Mouse (Mus musculus) neural tube, embryonic 13.5 days (tissue): Measurements from ENCODE around the gene Wdtc1. TPM values are rescaled to one million over a fixed set of nuclear protein-coding genes. Genes with fewer than 3 reads are reported as not detected.
A peak's percentile ranks its signal among the peaks of the same experiment; 100 is the strongest.

Experiments
- ATAC-seq: fragments of 200-750 bp; cut with Nextera tagmentation; 2 replicates; pipeline ENCODE4 v1.8.0; 2017; ENCODE audit warnings: low read depth, mild to moderate bottlenecking, moderate TSS enrichment, moderate library complexity
- H3K27ac ChIP-seq: fragments of 300-500 bp; sonication (generic); replicated peaks from 2 replicates; pipeline ENCODE4 v1.5.1; 2015; ENCODE audit warnings: moderate library complexity, mild to moderate bottlenecking, inconsistent platforms
- H3K27me3 ChIP-seq: fragments of 300-500 bp; sonication (generic); 2 replicates; pipeline ENCODE4 v1.6.1; 2015; ENCODE audit warnings: mild to moderate bottlenecking, inconsistent platforms
- H3K36me3 ChIP-seq: fragments of 300-500 bp; sonication (generic); 2 replicates; pipeline ENCODE4 v1.6.1; 2015; ENCODE audit warnings: mild to moderate bottlenecking, inconsistent platforms
- H3K4me1 ChIP-seq: fragments of 300-500 bp; sonication (generic); replicated peaks from 2 replicates; pipeline ENCODE4 v1.6.1; 2015; ENCODE audit warnings: inconsistent platforms
- H3K4me2 ChIP-seq: fragments of 300-500 bp; sonication (generic); 2 replicates; pipeline ENCODE4 v1.6.1; 2015; ENCODE audit warnings: inconsistent platforms, mild to moderate bottlenecking, moderate library complexity
- H3K4me3 ChIP-seq: fragments of 300-500 bp; sonication (generic); 2 replicates; pipeline ENCODE4 v1.5.1; 2015; ENCODE audit warnings: mild to moderate bottlenecking, inconsistent platforms
- H3K9ac ChIP-seq: fragments of 300-500 bp; sonication (generic); 2 replicates; pipeline ENCODE4 v1.6.1; 2015; ENCODE audit warnings: moderate library complexity, mild to moderate bottlenecking, inconsistent platforms
- H3K9me3 ChIP-seq: fragments of 300-500 bp; sonication (generic); 2 replicates; pipeline ENCODE4 v1.6.1; 2016; ENCODE audit warnings: inconsistent platforms
- WGBS: fragments of 180-500 bp; shearing (Covaris S2); methylation state at CpG from one replicate; pipeline ENCODE4 v1.1.7; 2015; 5-methylcytosine and 5-hydroxymethylcytosine counted together
- polyA plus RNA-seq: library from polyadenylated mRNA; unstranded; fragments of >200 nt; fragmentation: Nextera tagmentation; extraction: Ambion mirVana; gene quantifications from 2 replicates; pipeline ENCODE4 v1.2.1, GENCODE M21; 2015

The Wdtc1 gene
- polyA plus RNA-seq, 1 experiment from 2014 or later, result 21.9 TPM

- H3K27me3 ChIP-seq, result no peaks in the 10 kb centered on the region
- H3K9ac ChIP-seq, result no peak overlapping the region
- peaks cover 7% of the 10 kb centered on the region for H3K4me1 ChIP-seq
- WGBS, result 83% methylated on average over 7 of the region's 7 CpGs
- H3K36me3 ChIP-seq, result peaks cover 49% of the 10 kb centered on the region
- H3K9me3 ChIP-seq, result no peaks in the 10 kb centered on the region
- ATAC-seq, result no peak
- no peak overlapping the region for H3K4me3 ChIP-seq
- no peak overlapping the region for H3K4me2 ChIP-seq
- no peak overlapping the region for H3K27ac ChIP-seq
Measured at GRCm38 (mm10) chr4:133305825-133306224, 47.5 kb downstream of the Wdtc1 start.

GRCm38 (mm10) chr4:133304770-133305169 lies 48.5 kb downstream of the Wdtc1 start:
- 94% methylated on average over 7 of the region's 7 CpGs for WGBS
- H3K36me3 ChIP-seq, result peaks cover 59% of the 10 kb centered on the region
- H3K4me3 ChIP-seq, result no peak overlapping the region
- no peak overlapping the region for H3K4me2 ChIP-seq
- ATAC-seq, result no peak
- no peak overlapping the region for H3K27ac ChIP-seq
- H3K9ac ChIP-seq, result no peak overlapping the region
- H3K9me3 ChIP-seq, result no peaks in the 10 kb centered on the region
- no peaks in the 10 kb centered on the region for H3K27me3 ChIP-seq
- H3K4me1 ChIP-seq, result peaks cover 11% of the 10 kb centered on the region

- 90% methylated on average over 5 of the region's 5 CpGs for WGBS
- Histone ChIP-seq H3K4me1 (peaks cover 31% of the 10 kb centered on the region), H3K27me3 (no peaks in the 10 kb centered on the region), H3K9me3 (no peaks in the 10 kb centered on the region), H3K4me2 (no peak overlapping the region), H3K9ac (no peak overlapping the region), H3K27ac (no peak overlapping the region), H3K36me3 (peaks cover 52% of the 10 kb centered on the region), H3K4me3 (no peak overlapping the region)
- ATAC-seq, result no peak
Measured at GRCm38 (mm10) chr4:133302668-133303067, 50.6 kb downstream of the Wdtc1 start.

GRCm38 (mm10) chr4:133301802-133302201 lies 51.5 kb downstream of the Wdtc1 start:
- Histone ChIP-seq H3K4me2 (no peak overlapping the region), H3K9ac (peak overlapping the region; percentile 41; the same call in 1 of the 2 replicates), H3K27me3 (no peaks in the 10 kb centered on the region), H3K4me1 (peaks cover 31% of the 10 kb centered on the region), H3K36me3 (peaks cover 51% of the 10 kb centered on the region), H3K9me3 (no peaks in the 10 kb centered on the region), H3K27ac (0 out of 2 replicates have a peak overlapping the region, but pooled peaks have one; percentile 7), H3K4me3 (no peak overlapping the region)
- ATAC-seq, result no peak
- WGBS, result 24% methylated on average over 4 of the region's 4 CpGs

GRCm38 (mm10) chr4:133300421-133300820 lies 52.9 kb downstream of the Wdtc1 start:
- 90% methylated on average over 11 of the region's 11 CpGs for WGBS
- no peak for ATAC-seq
- peak overlapping the region; percentile 34 for H3K27ac ChIP-seq
- no peaks in the 10 kb centered on the region for H3K27me3 ChIP-seq
- H3K9ac ChIP-seq, result no peak overlapping the region
- H3K9me3 ChIP-seq, result no peaks in the 10 kb centered on the region
- peaks cover 31% of the 10 kb centered on the region for H3K4me1 ChIP-seq
- H3K4me3 ChIP-seq, result no peak overlapping the region
- peaks cover 58% of the 10 kb centered on the region for H3K36me3 ChIP-seq
- no peak overlapping the region for H3K4me2 ChIP-seq

GRCm38 (mm10) chr4:133299701-133300100 lies 53.6 kb downstream of the Wdtc1 start:
- Histone ChIP-seq H3K9me3 (no peaks in the 10 kb centered on the region), H3K4me2 (no peak overlapping the region), H3K4me1 (peaks cover 31% of the 10 kb centered on the region), H3K36me3 (peaks cover 58% of the 10 kb centered on the region), H3K27ac (peak overlapping the region; percentile 68), H3K4me3 (no peak overlapping the region), H3K27me3 (0 out of 2 replicates have a peak, but pooled peaks cover 3% of the 10 kb centered on the region), H3K9ac (peak overlapping the region; percentile 49; the same call in 1 of the 2 replicates)
- whole genome bisulfite sequencing, result 45% methylated on average over 5 of the region's 5 CpGs
- peak; percentile 25; the same call in 1 of the 2 replicates for ATAC-seq

GRCm38 (mm10) chr4:133298516-133299365 lies 54.5 kb downstream of the Wdtc1 start:
- 30% methylated on average over 12 of the region's 12 CpGs for WGBS
- Histone ChIP-seq H3K27ac (peak overlapping the region; percentile 68), H3K9me3 (no peaks in the 10 kb centered on the region), H3K36me3 (peaks cover 55% of the 10 kb centered on the region), H3K4me3 (no peak overlapping the region), H3K27me3 (0 out of 2 replicates have a peak, but pooled peaks cover 5% of the 10 kb centered on the region), H3K4me1 (peaks cover 38% of the 10 kb centered on the region), H3K4me2 (no peak overlapping the region), H3K9ac (peak overlapping the region; percentile 49)
- ATAC-seq, result no peak

- Histone ChIP-seq H3K27me3 (0 out of 2 replicates have a peak, but pooled peaks cover 5% of the 10 kb centered on the region), H3K9me3 (no peaks in the 10 kb centered on the region), H3K4me3 (no peak overlapping the region), H3K36me3 (peaks cover 47% of the 10 kb centered on the region), H3K4me1 (peaks cover 47% of the 10 kb centered on the region), H3K27ac (peak overlapping the region; percentile 68), H3K4me2 (no peak overlapping the region), H3K9ac (peak overlapping the region; percentile 51; the same call in 1 of the 2 replicates)
- ATAC-seq, result peak; percentile 74
- WGBS, result 0% methylated on average over 5 of the region's 5 CpGs
Measured at GRCm38 (mm10) chr4:133297801-133298238, 55.5 kb downstream of the Wdtc1 start.

- Histone ChIP-seq H3K9me3 (no peaks in the 10 kb centered on the region), H3K27me3 (0 out of 2 replicates have a peak, but pooled peaks cover 5% of the 10 kb centered on the region), H3K4me2 (no peak overlapping the region), H3K36me3 (peaks cover 46% of the 10 kb centered on the region), H3K9ac (peak overlapping the region; percentile 18; the same call in 1 of the 2 replicates), H3K27ac (no peak overlapping the region), H3K4me1 (peaks cover 50% of the 10 kb centered on the region), H3K4me3 (no peak overlapping the region)
- 68% methylated on average over 10 of the region's 10 CpGs for WGBS
- ATAC-seq, result no peak
Measured at GRCm38 (mm10) chr4:133297360-133297759, 55.9 kb downstream of the Wdtc1 start.

GRCm38 (mm10) chr4:133294084-133294483 lies 59.2 kb downstream of the Wdtc1 start:
- Histone ChIP-seq H3K9me3 (no peaks in the 10 kb centered on the region), H3K27ac (no peak overlapping the region), H3K4me2 (no peak overlapping the region), H3K9ac (0 out of 2 replicates have a peak overlapping the region, but pooled peaks have one; percentile 8), H3K4me3 (no peak overlapping the region), H3K36me3 (peaks cover 27% of the 10 kb centered on the region), H3K4me1 (peaks cover 37% of the 10 kb centered on the region), H3K27me3 (0 out of 2 replicates have a peak, but pooled peaks cover 5% of the 10 kb centered on the region)
- ATAC-seq, result no peak
- 30% methylated on average over 11 of the region's 11 CpGs for WGBS

GRCm38 (mm10) chr4:133292901-133293843 lies 60.1 kb downstream of the Wdtc1 start:
- Histone ChIP-seq H3K36me3 (peaks cover 27% of the 10 kb centered on the region), H3K9ac (peak overlapping the region; percentile 32; the same call in 1 of the 2 replicates), H3K27ac (peak overlapping the region; percentile 49), H3K4me1 (peaks cover 28% of the 10 kb centered on the region), H3K27me3 (0 out of 2 replicates have a peak, but pooled peaks cover 5% of the 10 kb centered on the region), H3K4me2 (peak overlapping the region; percentile 14), H3K4me3 (no peak overlapping the region), H3K9me3 (no peaks in the 10 kb centered on the region)
- peak; percentile 29; the same call in 1 of the 2 replicates for ATAC-seq
- WGBS, result 7% methylated on average over 24 of the region's 24 CpGs
